ENCODE assay signal across 16 mouse cellular contexts in genomic region chr8:79299704-79300103, GRCm38 (mm10). TPM values are rescaled to one million over a fixed set of nuclear protein-coding genes. Genes with fewer than 3 reads are reported as not detected.
A peak's percentile ranks its signal among the peaks of the same experiment; 100 is the strongest.
DNase-seq lines count a peak whose midpoint lies in the region; ATAC-seq and TF ChIP-seq lines count a peak whose summit lies in the region.
"Had no signal": no experiment of that assay in that cellular context is flagged by ENCODE, and none has a peak within 500 bp of the region (broad histone marks: within the 10 kb centered on the region; RNA-seq: fewer than 3 reads in every experiment).

No protein-coding gene starts in this region.

- peaks cover 3% of the 10 kb centered on the region; the same call in 1 of the 2 replicates for H3K4me1 ChIP-seq in kidney, adult 2 months (ENCODE audit: control insufficient read depth, insufficient read depth, low read length)
- no peaks in the 10 kb centered on the region for H3K4me1 ChIP-seq in kidney, embryonic 14.5 days (ENCODE audit: control insufficient read depth, insufficient read depth, low read length)
- no peaks in the 10 kb centered on the region; the same call in 1 of the 2 replicates for H3K4me1 ChIP-seq in lung, postnatal 0 days (ENCODE audit: insufficient read depth, low read depth, low read length)

- H3K4me2 ChIP-seq in kidney, embryonic 14.5 days (replicated peaks; ENCODE audit: low read depth, low read length): no peak overlapping the region
- H3K4me2 ChIP-seq in lung, postnatal 0 days (replicated peaks; ENCODE audit: low read depth, low read length): no peak overlapping the region
- H3K4me2 ChIP-seq: embryonic facial prominence, embryonic 13.5 days; forebrain, embryonic 12.5 days; limb, embryonic 12.5 days had no signal

- peak; percentile 25 to 29 for DNase-seq in cerebellum, postnatal 10 days
- no peak for DNase-seq in cerebellum, adult 9-11 months
- DNase-seq in kidney, adult 2 months: peak; percentile 39
- peak; percentile 21 for DNase-seq in ZHBTc4 (ENCODE audit: low read depth, low spot score)
- DNase-seq in lung, postnatal 0 days (ENCODE audit: low spot score): peak; percentile 32
- DNase-seq in retina, embryonic 14.5 days (ENCODE audit: low spot score): no peak
- no peak for DNase-seq in adrenal gland, postnatal 36 days

- no peak for TF ChIP-seq POLR2A in kidney, adult 2 months (IDR thresholded peaks at IDR 0.05; ENCODE audit: low read depth, low read length)

- no peaks in the 10 kb centered on the region for H3K9me3 ChIP-seq in kidney, embryonic 14.5 days (ENCODE audit: control insufficient read depth, low read length)
- no peaks in the 10 kb centered on the region for H3K9me3 ChIP-seq in lung, postnatal 0 days (ENCODE audit: low read length)
- H3K9me3 ChIP-seq: embryonic facial prominence, embryonic 13.5 days; forebrain, embryonic 12.5 days; limb, embryonic 12.5 days; megakaryocyte, embryonic 14.5 days had no signal

- ATAC-seq in kidney, embryonic 14.5 days (ENCODE audit: low FRiP score, low TSS enrichment): no peak
- ATAC-seq in lung, postnatal 0 days: no peak

- no peak overlapping the region for H3K4me3 ChIP-seq in kidney, adult 2 months (ENCODE audit: insufficient read depth, low read depth, low read length)
- H3K4me3 ChIP-seq in kidney, embryonic 14.5 days (ENCODE audit: low read length): no peak overlapping the region
- H3K4me3 ChIP-seq in lung, postnatal 0 days (ENCODE audit: low read depth, low read length): no peak overlapping the region
- H3K4me3 ChIP-seq: embryonic facial prominence, embryonic 13.5 days; forebrain, embryonic 12.5 days; limb, embryonic 12.5 days; megakaryocyte, embryonic 14.5 days had no signal

- H3K9ac ChIP-seq in kidney, embryonic 14.5 days (ENCODE audit: low read depth, low read length): no peak overlapping the region
- no peak overlapping the region for H3K9ac ChIP-seq in lung, postnatal 0 days (replicated peaks; ENCODE audit: low read depth)
- H3K9ac ChIP-seq: embryonic facial prominence, embryonic 13.5 days; forebrain, embryonic 12.5 days; limb, embryonic 12.5 days had no signal

- 56% methylated on average over 5 of the region's 5 CpGs for WGBS in kidney, adult 2 months
- WGBS in kidney, embryonic 14.5 days: 66% methylated on average over 5 of the region's 5 CpGs
- WGBS in lung, postnatal 0 days: 52% methylated on average over 5 of the region's 5 CpGs

- TF ChIP-seq EP300 in lung, postnatal 0 days (IDR thresholded peaks at IDR 0.05): no peak

- no peaks in the 10 kb centered on the region for H3K36me3 ChIP-seq in kidney, adult 2 months (ENCODE audit: control insufficient read depth, insufficient read depth, low read length)
- H3K36me3 ChIP-seq in kidney, embryonic 14.5 days (ENCODE audit: control insufficient read depth, insufficient read depth, low read length): no peaks in the 10 kb centered on the region
- no peaks in the 10 kb centered on the region for H3K36me3 ChIP-seq in lung, postnatal 0 days (ENCODE audit: insufficient read depth, low read length)
- H3K36me3 ChIP-seq: embryonic facial prominence, embryonic 13.5 days; forebrain, embryonic 12.5 days; limb, embryonic 12.5 days had no signal

- TF ChIP-seq CTCF in kidney, adult 2 months (conservative IDR thresholded peaks at IDR 0.05; ENCODE audit: insufficient read depth, insufficient read length, low read depth, low read length): peak; percentile 35; the same call in 1 of the 2 replicates
- TF ChIP-seq CTCF in lung, postnatal 0 days (IDR thresholded peaks at IDR 0.05): peak; percentile 53

- H3K27me3 ChIP-seq in kidney, adult 2 months (replicated peaks; ENCODE audit: control insufficient read depth, insufficient read depth, low read length): no peaks in the 10 kb centered on the region
- H3K27me3 ChIP-seq in kidney, embryonic 14.5 days (ENCODE audit: control insufficient read depth, insufficient read depth, low read length): no peaks in the 10 kb centered on the region
- H3K27me3 ChIP-seq in lung, postnatal 0 days (replicated peaks; ENCODE audit: insufficient read depth, low read length): no peaks in the 10 kb centered on the region
- H3K27me3 ChIP-seq: embryonic facial prominence, embryonic 13.5 days; forebrain, embryonic 12.5 days; limb, embryonic 12.5 days; megakaryocyte, embryonic 14.5 days had no signal

- H3K27ac ChIP-seq in kidney, adult 2 months (ENCODE audit: insufficient read depth, low read depth, low read length): no peak overlapping the region
- H3K27ac ChIP-seq in kidney, embryonic 14.5 days (ENCODE audit: low read depth, low read length): no peak overlapping the region
- no peak overlapping the region for H3K27ac ChIP-seq in lung, postnatal 0 days (ENCODE audit: low read length)
- H3K27ac ChIP-seq: embryonic facial prominence, embryonic 13.5 days; forebrain, embryonic 12.5 days; limb, embryonic 12.5 days had no signal

RNA-seq across cellular contexts. Expression of gene Mmaa, which starts 5.0 kb away (rescaled TPM):
- polyA plus RNA-seq in kidney, adult 2 months (2012; rRNA removed): 12.0 and 16.8 TPM in 2 replicates
- polyA plus RNA-seq in kidney, embryonic 14.5 days (2014; fragmentation: Nextera tagmentation; extraction: Ambion mirVana): 10.5 and 11.6 TPM in 2 replicates
- polyA plus RNA-seq in lung, postnatal 0 days (2015; fragmentation: Nextera tagmentation; extraction: Ambion mirVana): 7.9 and 11.1 TPM in 2 replicates
- 10 to 100 TPM; 31.2 to 32.9 TPM for total RNA-seq in adrenal gland, postnatal 36 days (2021)

RNA-seq across cellular contexts. Expression of gene 1700011L22Rik, which starts 51.3 kb away (rescaled TPM):
- polyA plus RNA-seq in kidney, adult 2 months (2012; rRNA removed): 0.18 TPM in 1 of 2 replicates, not detected in the other
- polyA plus RNA-seq in kidney, embryonic 14.5 days (2014; fragmentation: Nextera tagmentation; extraction: Ambion mirVana): not detected in 2 replicates
- not detected in 2 replicates for polyA plus RNA-seq in lung, postnatal 0 days (2015; fragmentation: Nextera tagmentation; extraction: Ambion mirVana)
- not detected for total RNA-seq in adrenal gland, postnatal 36 days (2021)
- total RNA-seq: ES-E14; layer of hippocampus, postnatal 25 days had no signal
- polyA plus RNA-seq: embryonic facial prominence, embryonic 13.5 days; forebrain, embryonic 12.5 days; heart, embryonic 14.5 days; limb, embryonic 12.5 days; stomach, embryonic 16.5 days had no signal

Comparison
In these comparisons a context has a peak if more than half of its experiments do, and no peak if none do; other contexts are left out.
1. DNase-seq: peak in cerebellum, postnatal 10 days (2 of 2), kidney, adult 2 months (single experiment), ZHBTc4 (single experiment) and lung, postnatal 0 days (single experiment); none in cerebellum, adult 9-11 months (single experiment), retina, embryonic 14.5 days (single experiment) and adrenal gland, postnatal 36 days (0 of 2).